Mouse (Mus musculus): Measurements from ENCODE around the gene Adam29. TPM values are rescaled to one million over a fixed set of nuclear protein-coding genes. Genes with fewer than 3 reads are reported as not detected.

Gene Adam29
- not detected in 2 replicates for polyA plus RNA-seq (2012; ENCODE audit: low replicate concordance)

GRCm38 (mm10) chr8:55906848-55907247, at the start of gene Adam29:
Gene Adam29 (minus strand): TSS chr8:55906948.

GRCm38 (mm10) chr8:55939870-55940525, 33.2 kb upstream of the Adam29 start, which contains the start of gene Glra3:
Gene Glra3 (plus strand): TSS chr8:55940460.

Other genes starting within 250 kb of the Adam29 start
- gene Glra3, start 33.5 kb upstream of the Adam29 start, polyA plus RNA-seq (2012; ENCODE audit: low replicate concordance), result not detected in 2 replicates